Mouse (Mus musculus) layer of hippocampus, postnatal 10 days (tissue): ENCODE measurements around the gene Jph4. TPM values are rescaled to one million over a fixed set of nuclear protein-coding genes. Genes with fewer than 3 reads are reported as not detected.

Source experiments
- DNase-seq, 2 experiments: peaks; one replicate each; pipeline ENCODE4 v3.0.0; 2021; ENCODE audit warnings: low spot score in 2 of 2
- total RNA-seq, 2 experiments: library from RNA; stranded (reverse); gene quantifications; 2 replicates each; pipeline ENCODE4 v1.2.3; 2021

Gene Jph4
- total RNA-seq, 2 experiments from 2014 or later: 410 to 431 TPM

DNA sequence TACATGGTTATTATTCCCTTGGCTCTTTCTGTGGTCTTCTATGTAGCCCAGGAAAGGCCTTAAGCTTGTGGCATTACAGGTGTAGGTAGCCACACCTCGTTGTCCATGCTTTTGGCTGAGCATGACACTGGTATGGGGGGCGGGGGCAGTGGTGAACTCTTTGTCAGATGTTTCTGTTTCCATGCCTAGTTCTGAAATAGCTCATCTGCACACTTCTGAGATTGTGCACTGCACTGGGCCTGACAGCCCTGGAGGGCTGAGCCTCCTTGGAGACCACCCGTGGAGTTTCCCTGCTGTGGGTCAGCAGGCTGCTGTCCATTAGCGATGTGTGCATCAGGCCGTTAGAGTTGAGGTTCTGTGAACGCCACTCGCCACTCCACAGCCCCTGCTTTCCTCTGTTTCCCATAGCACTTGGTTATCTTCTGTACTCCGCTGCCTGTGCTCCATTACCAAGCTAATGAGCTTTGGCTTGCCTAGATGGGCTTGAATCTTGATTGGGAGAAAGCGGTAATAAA is 20.1 kb downstream of the Jph4 start:
- no peak for DNase-seq

DNA sequence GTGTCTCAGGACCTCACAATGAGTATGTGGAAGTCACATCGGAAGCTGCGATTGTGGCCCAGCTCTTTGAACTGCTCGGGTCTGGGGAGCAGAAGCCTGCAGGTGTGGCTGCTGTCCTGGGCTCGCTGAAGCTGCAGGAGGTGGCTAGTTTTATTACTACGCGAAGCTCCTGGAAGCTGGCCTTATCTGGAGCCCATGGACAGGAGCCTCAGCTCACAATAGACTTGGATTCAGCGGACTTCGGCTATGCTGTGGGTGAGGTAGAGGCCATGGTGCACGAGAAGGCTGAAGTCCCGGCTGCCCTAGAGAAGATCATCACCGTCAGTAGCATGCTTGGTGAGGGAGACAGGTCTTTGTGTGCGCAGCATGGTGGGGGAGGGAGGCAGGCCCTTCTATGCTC is 21.1 kb downstream of the Jph4 start:
- DNase-seq: no peak

DNA sequence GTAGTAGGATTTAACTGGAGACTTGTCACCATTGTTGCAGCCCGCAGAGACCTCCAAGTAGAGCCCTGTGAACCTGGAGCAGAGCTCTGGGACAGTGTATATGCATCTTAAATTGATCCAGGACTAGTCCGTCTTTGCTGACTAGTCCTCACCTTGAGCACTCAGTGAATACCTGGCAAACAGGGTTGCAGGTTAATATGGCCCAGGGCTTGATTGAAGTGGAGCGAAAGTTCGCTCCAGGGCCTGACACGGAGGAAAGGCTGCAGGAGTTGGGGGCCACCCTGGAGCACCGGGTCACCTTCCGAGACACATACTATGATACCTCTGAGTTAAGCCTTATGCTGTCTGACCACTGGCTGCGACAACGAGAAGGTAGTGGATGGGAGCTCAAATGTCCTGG is 21.5 kb downstream of the Jph4 start:
- no peak for DNase-seq

DNA sequence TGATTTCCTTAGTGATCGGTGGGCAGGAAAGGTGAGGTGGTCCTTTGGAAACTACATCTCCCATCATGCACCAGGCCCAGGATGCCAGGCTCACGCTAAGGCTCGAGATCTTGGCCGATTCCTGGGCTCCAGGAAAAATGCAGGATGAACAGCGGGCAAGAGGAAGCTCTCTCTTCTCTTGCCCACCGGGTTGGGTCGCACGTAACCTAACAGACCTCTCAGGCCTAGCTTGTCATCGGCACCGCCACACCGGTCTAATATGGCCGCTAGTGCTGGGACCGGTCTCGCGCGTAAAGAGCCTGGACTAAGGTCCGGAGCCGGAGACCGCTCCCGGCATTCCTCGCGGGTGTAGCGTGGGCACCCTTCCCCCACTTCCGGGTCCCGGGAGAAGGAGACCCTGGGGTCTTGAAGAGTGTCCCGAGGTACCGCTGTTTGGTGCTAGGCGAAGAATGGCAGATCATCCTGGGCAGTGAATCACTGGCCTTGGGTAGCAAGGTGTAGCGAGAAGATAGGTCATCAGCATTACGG is 22.0 kb downstream of the Jph4 start, which contains the start of gene Thtpa:
Gene Thtpa, plus strand, starts transcription at position 81 of the 528 bp plus-strand sequence.
- peak; percentile 78 to 80 for DNase-seq

DNA sequence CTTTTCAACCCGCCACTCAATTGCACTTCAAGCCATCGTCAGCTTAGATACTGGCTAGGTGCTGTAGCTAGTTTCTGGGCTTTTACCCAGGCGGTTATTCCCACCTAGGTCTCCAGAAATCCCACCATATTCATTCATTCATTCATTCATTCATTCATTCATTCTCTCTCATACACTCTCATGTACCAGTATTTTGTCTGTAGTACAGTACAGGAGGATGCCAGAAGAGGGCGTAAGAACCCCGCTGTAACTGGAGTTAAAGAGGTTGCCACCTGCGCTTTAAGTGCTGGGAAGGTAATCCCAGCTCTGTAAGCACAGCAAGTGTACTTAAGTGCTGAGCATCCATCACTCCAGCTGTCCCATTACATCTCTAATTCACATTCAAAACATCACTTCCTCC is 22.8 kb downstream of the Jph4 start:
- DNase-seq: no peak

DNA sequence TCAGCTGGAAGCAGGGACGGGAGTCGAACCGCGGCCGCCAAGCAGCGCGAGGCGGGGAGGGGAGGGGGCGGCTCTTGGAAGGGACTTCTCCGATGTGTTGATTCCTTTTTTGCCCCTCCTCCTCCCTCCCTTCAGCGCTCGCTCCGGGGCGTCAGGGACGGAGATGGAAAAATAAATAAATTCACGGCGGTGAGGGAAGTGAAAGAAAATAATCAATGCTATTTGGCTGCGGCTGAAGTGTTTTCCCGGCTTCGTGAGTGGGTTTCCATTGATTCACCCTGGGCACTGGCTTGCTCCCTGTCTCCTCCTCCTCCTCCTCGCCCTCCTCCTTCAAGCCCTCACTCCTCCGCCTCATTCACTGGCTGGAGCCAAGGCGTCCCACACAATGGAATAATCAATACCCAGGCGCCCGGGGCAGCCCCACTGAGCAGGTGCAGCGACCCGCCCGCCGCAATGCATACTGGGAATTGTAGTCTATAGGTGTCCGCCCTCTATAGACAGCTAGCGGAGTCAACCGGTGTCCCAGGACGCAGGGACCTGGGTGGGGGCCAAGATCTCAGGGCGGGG is 24.6 kb downstream of the Jph4 start, which contains the start of gene Zfhx2:
Gene Zfhx2, minus strand, starts transcription at position 314 of the 567 bp plus-strand sequence.
- DNase-seq: peak; percentile 90 to 94

DNA sequence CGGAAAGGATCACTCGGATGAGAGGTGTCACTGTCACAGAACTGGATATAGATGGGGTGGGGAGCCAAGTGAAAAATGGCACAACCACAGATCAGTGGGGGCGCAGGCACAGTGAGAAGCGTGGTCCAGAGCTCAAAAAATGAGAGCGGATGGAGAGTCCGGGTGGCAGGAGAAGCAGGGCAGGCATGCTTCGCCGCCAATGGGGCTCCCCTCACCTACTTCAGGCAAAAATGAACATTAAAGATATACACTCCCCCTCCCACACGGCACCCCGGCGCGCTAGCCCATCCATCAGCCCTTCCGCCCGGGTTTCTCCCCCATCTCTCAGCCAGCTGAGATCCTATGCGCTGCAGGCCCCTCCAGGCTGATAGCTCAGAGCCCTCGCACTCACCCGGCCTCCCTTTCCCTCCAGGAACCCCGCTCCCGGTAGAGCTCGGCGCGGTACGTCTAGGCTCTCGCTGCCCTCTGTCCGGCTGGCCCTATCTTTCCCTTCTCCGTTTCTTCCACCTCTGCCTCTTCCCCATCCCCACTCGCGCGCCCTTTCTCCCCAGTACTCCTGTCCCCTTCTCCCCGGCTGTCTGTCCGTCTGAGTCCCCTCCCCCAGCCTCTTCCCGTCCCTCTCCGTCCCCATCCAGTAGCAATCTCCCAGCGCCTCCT is 25.4 kb downstream of the Jph4 start:
- peak; percentile 61 to 64 for DNase-seq

DNA sequence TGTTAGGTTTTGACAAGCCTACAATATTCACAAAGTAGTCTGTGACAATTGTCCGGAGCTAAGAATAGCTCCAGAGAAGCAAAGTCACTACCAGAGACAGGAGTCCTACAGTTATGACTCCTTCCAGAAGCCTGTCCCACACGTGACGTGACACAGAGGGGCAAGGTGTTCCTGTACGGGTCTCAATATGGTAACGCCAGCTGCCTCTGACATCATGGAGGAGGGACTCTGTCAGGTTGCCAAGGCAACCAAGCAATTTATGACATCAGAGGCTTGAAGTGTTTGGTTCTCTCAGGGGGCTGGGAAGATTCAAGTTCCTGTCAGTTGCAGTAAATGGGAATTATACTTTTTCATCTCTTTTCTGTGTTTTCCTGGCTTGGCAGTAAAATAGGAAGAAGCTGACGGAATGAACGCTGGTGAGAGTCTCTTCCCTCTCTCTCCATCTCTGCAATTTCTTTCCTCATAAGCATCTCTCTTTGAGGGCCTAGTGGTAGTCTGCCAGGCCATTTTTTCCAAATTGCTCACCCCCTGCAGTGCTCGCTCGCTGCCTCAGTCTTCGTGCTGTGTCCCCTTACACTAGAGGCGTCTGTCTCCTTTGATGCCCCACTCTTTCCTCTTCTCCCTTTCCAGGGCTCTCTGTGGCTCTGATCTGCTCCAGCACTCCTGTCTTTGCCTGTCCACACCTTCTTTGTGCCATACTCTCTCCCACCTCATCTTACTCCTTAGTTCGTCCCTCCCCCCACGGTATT is 27.4 kb downstream of the Jph4 start:
- peak in 1 of 2 experiments; percentile 51 for DNase-seq

DNA sequence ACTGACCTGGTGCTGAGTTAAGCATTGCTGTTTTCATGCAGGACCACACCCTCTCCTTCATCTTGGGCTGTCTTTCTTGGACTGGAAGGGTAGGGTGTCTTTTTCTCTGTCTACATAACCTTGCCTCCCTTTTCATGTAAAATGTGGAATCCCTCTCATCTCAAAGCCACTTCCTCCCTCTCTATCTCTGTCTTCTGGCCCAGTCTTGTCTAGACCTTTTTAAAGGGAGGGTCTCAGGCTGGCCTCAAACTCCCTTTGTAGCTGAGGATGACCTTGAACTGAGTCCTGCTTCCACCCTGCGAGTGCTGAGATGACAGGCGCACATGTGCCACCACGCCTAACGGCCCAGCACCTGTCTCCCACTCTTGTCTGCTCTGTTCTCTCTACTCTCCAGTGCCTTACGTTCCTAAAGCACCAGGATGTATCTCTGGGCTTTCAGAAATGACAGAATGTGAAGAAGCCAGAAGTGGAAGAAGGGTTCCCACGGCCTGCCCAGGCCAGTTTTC is 30.7 kb downstream of the Jph4 start:
- DNase-seq: no peak

DNA sequence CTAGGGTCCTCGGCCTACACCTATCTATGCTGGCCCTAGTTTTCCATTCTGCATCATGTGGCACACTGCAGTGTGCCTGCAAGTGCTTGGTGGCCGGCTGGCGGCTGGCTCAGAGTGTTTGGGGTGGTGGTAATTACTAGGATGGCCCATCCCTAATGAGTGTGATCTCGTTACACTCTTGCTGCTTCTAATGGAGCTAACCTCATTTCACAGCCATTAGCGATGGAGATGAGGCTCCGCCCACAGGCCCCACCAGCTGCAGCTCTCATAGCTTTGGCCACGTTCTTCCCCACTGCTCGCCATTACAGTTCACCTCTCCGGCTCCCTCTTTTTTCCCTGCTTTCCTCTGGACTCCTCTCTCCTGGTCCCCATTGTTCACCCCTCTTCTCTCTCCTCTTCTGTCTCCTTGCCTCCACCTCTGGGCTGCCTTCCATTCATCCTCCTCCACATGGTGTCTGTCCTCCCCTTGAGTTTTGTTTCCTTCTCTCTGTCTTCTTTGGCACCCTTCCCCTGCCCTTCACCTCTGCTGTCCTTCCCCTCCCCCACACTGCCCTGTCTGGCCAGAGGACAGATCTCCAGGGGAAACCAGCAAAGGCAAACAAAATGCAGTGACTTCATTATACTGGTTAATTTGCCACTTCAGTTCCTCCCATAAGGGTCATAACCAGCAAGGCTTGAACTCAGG is 31.3 kb downstream of the Jph4 start:
- DNase-seq: no peak

DNA sequence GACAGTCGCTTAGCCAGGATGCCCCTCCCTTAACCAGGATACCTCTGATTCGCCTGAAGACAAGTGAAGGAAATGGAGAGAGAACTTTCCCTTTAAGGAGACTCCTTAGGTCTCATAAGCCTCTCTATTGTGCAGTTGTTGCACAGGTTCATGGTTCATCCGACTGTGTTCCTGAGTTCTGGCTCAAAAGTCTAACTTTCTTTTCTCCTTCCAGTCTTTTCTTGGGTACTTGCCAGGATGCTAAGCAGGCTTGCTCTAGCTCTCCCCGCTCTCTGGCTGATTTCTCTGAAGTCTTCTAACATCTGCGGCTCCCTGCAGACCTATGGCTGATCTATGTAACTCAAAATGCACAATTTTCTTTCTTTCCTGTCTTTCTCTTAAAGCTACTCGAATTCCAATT is 33.3 kb downstream of the Jph4 start:
- no peak for DNase-seq

DNA sequence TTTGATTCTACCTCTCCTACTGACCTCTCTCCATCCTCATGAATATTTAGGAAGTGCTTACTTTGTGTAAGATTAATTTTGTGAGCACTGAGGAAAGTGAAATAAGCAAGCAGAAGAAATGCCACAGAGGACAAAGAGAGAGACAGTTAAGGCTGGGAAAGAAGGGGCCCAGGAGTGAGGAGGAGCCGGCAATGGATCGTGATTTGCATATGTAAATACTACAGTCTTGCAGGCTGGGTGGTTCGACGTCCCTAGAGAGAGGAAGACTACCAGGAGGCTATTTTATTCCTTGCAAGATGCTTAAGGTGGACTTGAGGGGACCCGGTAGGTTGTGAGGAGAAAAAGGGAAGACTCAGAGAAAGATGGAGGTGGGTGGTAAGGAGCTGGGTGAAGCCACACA is 35.6 kb downstream of the Jph4 start:
- no peak for DNase-seq

DNA sequence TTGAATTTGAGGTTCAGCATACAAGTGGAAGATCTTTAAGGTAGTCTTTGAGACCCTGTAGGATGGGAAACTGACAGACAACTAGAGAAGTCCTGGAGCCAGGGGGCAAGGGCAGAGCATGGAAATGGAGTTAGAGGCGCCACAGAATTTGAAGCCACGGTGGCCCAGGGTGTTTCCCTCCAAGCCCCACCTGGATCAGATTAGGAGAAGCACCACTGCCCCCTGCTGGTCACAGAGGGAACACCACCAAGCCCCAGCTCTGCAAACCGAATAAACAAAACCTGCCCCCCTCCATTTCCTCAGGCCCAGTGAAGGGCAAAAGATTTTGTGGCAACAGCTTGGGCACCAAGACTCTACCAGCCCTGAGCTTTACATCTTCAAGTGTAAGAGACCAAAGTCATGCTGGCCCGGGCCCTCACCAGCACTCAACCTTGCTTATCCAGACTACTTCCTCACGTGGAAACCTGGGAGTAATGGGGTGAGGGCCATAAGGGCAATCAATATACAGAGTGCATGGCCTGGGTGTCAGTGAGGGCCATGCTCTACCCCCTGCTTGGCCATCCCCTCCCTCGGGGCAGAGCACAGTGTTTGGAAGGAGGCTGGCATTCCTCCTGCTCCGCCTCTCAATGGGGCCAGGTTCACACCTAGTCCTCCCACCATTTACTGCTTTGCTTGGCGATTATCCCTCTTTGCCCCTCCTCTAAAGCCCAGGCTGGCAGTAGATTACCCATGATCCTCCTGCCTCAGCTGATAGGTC is 37.3 kb downstream of the Jph4 start:
- peak; percentile 87 to 88 for DNase-seq

DNA sequence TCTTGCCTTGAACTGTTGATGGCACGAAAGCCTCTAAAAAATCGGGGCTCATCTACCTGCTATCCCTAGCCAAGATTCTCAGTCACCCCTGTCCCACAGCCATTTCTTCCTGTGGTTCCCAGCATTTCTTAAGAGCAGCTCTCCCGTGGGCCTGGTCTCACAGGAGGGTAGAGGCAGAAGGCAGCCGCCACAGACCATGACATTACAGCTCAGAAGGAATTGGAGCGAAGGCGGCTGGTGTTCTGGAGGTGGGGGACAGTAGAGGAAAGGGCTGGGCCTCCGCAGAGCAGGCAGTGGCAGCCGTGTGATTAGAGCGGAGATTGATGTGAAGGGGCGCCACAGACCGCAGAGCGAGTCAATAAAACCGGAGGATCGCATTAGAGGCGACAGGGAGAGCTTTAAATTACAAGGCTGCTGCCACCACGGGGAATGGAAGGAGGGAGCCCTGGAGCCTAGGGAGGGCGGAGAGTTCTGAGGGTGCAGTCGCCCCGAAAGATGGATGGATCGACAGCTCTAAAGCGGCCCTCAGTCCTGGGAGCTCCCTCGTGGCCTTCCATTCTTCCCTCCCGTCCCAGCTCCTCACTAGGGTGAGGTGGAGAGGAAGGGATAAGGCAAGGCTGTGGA is 38.3 kb downstream of the Jph4 start:
- peak in 1 of 2 experiments; percentile 28 for DNase-seq

DNA sequence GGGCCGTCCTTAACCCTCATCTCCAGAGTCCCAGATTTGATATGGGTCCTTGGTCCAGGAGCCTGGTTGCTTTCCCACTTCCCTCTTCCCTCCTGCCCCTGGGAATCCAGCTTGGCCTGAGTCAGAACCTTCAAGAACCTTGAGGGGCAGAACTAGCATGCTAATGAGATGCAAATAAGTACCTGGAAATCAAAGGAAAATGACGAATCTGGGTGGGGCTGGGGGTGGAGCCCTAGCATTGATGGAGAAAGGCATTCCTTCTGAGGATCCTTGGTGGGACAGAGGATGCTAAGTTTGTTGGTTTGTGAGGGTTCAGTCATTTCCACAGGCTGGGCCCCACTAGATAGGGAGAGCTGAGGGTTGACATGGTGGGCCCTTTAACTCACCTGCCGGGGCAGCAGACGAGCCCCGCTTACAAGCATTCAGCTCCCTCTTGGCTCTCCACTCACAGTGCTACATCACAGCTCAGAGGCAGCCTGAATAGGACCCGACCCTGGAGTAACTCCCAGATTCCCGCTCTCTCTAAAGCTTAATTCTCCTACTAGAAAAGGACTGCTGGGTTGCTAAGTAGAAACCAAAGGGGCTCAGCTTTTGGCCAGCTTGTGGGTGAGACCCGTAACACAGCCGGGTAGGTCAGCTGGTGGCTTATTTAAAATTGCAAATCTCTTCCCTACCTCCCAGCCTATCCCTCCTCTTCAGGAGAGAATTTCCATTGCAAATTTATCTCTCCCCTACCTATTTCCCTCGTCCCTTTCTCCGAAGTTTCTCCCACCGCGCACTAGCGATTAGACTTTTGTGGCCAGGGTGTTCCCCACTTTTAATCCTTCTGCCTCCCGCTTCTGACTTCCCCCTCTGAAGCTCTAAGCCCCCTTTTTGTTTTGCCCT is 39.0 kb downstream of the Jph4 start:
- DNase-seq: peak; percentile 32 to 56

DNA sequence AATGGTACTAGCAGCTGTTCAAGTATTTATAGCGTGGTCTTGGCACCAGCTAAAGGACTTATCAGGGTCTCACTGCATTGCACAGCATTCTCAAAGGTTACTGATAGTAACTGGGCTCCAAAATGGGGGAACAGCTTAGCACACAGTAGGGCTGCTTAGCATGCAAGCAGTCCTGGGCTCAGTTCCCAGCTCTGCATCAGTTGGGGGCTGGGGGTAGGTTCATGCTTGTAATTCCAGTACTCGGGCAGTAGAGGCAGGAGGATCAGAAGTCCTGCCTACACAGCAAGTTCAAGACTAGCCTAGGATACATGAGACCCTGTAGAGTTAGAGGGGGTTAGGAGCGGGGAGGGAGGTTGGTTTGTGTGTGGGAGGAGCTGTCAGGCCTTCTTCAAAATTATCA is 39.8 kb downstream of the Jph4 start:
- DNase-seq: no peak

DNA sequence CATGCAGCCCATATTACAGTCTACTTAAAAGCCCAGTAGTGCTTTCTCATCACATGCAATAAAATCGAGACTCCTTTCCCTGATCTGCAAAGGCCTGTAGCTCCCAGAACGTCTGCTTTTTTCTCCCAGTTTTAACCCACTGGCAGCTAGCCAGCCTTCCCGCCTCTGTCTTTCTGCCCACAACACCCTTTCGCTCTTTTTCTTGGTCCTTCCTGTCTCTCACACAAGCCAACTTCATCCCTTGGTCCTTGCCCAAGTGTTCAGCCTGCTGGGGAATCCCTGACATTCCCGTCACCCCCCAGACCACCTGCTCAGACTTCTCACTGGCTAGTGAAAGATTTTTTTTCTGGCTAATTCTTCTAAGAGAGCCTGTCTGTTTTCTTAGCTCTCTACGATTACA is 40.5 kb downstream of the Jph4 start:
- DNase-seq: peak; percentile 62 to 68

DNA sequence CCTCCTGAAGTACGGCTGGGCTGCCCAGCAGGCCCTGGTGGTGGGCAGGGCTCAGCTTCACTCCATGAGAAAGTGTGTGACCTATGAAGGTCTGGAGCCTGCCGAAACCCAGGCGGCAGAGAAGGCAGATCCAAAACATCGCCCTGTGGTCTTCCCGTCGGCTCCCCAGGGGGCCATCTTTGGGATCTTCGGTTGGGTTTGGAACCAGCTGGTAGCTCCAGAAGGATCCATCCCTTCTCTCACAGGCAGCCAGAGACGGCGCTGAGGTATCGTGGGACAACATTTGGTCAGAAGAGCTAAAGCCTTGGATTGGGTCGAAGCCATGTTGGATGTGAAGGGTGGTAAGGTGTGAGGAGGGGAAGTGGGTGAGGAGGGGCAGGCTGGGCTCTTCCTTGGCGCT is 42.3 kb downstream of the Jph4 start:
- DNase-seq: no peak

DNA sequence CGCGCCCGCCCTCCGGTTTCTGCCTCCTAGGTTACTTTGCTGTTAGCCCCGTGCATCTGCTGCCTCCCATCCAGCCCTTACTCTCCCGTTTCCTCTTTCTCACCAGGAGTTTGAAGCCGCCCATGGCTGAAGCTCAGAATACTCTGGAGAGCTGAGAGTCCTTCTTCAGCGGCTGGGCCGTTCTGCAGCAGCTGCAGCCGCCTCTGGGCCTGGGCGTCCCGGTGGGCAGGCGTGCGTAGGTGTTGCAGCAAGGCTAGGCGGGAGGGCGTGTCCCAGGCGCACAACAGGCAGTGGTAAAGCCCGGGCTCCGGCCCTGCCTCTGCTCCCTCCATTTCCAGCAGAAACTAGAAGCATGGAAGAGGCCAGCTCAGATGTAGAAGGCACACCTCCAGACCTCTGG is 45.0 kb downstream of the Jph4 start:
- no peak for DNase-seq
